Mouse (Mus musculus): ENCODE measurements around the gene Hspa12a.
"Not testable (repeated sequence)": the region's sequence is repeated elsewhere in the genome, so short reads cannot be mapped to it uniquely, and the experiment has no call there.

The Hspa12a gene

DNA sequence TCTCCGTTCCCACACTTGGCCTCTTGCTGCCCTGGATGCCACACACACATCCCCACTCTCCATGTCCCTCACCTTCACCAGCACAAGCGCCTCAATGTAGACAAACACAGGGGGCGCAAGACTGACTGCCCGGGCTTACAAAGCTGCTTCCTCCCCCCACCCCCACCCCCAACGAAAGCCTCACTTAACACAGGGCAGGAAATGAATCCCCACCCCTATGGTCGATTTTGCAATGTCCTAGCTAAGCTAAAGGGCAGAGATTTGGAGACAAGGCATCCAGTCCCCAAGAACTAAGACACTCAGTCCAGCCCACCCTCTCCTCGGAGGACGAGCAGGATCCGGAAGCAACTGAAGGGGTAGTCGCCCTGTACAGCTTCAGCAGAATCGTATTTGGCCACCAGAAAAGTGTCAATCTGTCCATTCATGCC, 32.5 kb downstream of the Hspa12a start:
- DNase-seq (ENCODE audit: low spot score) = no peak

- DNase-seq (ENCODE audit: low spot score) = no peak
Measured at GRCm38 (mm10) chr19:58908018-58908417, 35.4 kb downstream of the Hspa12a start.

- no peak for DNase-seq (ENCODE audit: low spot score)
Measured at GRCm38 (mm10) chr19:58906685-58907084, 36.8 kb downstream of the Hspa12a start.

DNA sequence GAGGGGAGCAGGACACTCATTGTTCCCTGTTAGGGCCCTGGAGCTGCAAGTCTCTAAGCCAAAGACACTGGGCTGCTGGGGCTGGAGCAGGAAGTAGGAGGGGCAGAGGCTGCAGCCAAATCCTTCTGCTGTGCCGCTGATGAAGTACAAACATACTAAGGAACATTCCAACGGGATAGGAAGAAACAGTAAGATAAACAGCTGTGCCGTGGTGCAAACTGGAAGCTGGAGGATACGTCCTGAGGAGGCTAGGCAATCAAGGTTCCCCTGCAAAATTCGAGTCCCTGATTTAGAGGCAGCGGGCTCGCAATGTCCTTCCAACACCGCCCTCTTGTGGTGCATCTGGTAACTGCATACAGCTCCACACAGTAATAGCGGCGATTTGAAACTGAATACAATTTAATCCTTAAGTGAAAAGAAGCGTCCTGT, 39.5 kb downstream of the Hspa12a start:
- peak; percentile 88 for DNase-seq (ENCODE audit: low spot score)

DNA sequence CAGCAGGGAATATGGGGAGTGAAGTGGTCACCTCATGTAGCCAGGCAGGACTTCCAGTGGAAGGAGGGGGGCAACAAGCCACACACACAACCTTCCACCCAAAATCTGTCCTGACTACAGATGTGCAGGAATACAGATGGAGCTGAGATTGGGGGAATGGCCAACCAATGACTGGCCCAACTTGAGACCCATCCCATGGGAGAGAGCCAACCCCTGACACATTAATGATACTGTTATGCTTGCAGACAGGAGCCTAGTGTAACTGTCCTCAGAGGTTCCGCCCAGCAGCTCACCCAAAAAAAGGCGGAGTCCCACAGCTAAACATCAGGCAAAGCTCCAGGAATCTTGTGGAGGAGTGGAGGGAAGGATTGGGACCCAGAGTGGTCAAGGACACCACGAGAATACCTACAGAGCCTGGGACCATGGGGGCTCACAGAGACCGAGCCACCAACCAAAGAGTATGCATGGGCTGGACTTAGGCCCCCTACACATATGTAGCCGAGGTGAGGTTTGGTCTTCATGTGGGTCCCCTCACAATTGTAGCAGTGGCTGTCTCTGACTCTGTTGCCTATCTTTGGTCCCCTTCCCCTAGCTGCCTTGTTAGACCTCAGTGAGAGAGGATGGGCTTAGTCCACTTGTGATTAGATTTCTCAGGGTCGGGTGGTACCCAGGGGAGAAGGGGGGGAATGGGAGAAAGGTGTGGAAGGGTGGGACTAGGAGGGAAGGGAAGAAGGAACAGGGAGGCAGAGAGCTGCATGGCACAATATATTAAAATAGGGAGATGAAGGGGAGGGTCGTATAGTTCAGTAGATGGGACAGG, 40.2 kb downstream of the Hspa12a start:
- DNase-seq (ENCODE audit: low spot score) = no peak

DNA sequence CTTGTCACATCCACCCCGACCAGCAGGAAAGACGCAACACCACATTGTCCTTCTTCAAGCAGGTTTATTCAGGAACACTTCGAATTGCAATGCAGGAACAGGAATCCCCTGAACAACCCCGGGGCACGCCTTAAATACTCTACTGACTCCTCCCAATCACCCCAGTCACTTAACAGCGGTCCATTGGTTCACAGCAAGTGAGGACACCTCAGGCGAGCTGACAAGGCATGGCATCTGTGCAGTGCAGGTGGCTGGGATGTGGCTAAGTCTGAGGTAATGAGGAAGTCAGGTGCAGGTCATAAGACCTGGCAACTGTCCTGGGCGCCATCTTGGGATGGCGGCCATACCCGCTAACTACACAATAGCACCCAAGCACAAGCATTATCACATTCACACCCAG, 43.0 kb downstream of the Hspa12a start:
- not testable (repeated sequence) for DNase-seq (ENCODE audit: low spot score)

DNA sequence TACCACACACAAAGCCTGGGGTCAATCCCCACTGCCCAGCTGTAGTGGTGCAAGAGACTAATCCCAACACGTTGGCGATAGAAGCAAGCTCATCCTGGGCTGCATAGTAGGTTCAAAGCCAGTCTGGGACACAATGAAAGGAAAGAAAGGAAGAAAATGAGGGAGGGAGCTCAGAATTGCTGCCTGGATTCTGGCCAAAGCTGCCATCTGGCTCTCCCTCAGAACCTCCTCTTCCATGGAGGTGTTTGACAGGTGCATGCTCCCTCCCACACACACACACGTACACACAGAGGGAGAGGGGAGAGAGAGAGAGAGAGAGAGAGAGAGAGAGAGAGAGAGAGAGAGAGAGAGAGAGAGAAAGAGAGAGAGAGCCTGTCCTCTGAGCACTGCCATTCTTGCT, 47.2 kb downstream of the Hspa12a start:
- no peak for DNase-seq (ENCODE audit: low spot score)

- no peak for DNase-seq (ENCODE audit: low spot score)
Measured at GRCm38 (mm10) chr19:58889306-58890038, 54.0 kb downstream of the Hspa12a start.

- DNase-seq (ENCODE audit: low spot score) = no peak
Measured at GRCm38 (mm10) chr19:58886467-58886866, 57.0 kb downstream of the Hspa12a start.

DNA sequence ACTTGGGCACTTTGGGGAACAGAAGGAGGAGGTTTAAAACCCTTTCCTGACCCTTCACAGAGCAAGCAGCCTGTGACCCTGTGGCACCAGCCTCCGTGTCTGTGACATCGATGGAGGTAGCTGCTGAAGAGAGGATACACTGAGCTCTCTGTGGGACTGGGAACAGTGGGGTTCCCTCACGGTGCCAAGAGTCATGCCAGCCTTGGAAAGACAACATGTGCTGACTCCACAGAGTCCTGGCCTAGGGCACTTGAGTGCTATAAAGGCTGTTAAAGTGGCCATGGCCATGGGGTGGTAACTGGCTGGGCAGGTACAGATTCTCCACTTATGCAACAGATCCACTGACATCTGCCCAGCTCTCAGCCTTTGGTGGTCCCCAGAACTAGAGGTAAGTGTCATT, 60.0 kb downstream of the Hspa12a start:
- DNase-seq (ENCODE audit: low spot score) = no peak

- no peak for DNase-seq (ENCODE audit: low spot score)
Measured at GRCm38 (mm10) chr19:58882336-58882735, 61.1 kb downstream of the Hspa12a start.

DNA sequence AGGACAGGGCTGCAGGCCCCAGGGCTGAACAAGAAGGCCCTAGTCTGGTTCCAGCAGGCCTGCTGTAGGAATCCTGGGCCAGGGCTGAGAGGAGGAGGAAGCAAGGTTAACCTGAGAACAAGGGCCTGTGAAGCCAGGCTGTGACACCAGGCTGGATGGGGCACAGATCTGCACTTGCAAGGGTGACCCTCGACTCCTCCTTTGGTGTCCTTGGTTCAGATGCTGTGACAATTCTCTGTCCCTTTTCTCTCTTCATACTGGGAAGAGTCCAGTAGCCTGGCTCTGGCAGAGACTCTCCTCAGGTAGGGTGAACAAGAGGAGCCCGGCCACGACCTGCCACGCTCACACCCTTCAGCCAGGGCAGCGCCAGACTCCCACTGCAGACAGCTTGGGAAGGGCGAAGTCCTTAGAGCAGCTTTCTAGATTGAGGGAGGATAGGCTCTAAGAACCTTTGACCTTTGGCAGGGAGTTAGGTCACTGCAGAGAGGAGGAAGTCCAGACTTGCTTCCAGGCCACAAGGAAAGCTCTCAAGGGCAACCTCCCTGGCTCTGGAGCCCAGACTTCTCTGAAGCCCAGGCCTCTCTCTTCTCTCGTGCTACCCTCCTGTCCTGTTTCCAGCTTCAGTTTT, 64.0 kb downstream of the Hspa12a start:
- no peak for DNase-seq (ENCODE audit: low spot score)

DNA sequence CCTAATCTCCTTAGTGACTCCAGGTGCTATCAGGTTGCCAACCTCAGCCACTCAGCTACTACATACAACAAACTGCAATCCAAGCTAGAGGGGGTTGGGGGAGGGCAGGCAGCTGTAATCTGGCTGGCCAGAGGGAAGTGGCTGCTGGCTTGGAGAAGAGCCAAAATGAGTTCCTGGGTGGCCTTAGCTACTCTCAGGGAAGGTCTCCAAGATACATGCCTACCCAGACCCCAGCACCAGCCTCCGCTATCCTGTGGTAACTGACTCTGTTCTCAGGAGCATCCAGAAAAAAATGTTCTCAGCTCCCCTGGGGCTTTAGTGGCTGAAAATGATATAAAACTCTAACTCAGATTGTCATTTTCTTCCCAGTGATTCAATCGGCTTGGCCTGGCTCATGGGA, 64.9 kb downstream of the Hspa12a start:
- no peak for DNase-seq (ENCODE audit: low spot score)

DNA sequence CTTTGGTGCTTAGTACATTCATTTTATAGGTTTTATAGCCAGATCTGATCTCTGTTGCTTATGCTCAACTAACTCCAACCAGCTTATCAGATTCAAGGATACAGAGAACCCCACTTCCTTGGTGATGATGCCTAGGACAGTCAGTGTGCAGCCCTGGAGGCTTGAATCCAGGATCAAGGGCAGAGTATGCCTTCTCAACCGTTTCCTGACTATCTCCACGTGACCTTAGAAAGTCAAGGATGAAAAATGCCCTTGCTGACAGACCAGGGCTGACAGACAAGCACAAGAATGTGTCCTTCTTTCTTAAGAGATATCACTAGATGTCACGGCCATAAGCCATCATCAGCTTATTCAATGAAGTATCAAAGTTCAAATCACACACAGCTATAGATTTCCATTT, 69.9 kb downstream of the Hspa12a start:
- DNase-seq (ENCODE audit: low spot score) = no peak

DNA sequence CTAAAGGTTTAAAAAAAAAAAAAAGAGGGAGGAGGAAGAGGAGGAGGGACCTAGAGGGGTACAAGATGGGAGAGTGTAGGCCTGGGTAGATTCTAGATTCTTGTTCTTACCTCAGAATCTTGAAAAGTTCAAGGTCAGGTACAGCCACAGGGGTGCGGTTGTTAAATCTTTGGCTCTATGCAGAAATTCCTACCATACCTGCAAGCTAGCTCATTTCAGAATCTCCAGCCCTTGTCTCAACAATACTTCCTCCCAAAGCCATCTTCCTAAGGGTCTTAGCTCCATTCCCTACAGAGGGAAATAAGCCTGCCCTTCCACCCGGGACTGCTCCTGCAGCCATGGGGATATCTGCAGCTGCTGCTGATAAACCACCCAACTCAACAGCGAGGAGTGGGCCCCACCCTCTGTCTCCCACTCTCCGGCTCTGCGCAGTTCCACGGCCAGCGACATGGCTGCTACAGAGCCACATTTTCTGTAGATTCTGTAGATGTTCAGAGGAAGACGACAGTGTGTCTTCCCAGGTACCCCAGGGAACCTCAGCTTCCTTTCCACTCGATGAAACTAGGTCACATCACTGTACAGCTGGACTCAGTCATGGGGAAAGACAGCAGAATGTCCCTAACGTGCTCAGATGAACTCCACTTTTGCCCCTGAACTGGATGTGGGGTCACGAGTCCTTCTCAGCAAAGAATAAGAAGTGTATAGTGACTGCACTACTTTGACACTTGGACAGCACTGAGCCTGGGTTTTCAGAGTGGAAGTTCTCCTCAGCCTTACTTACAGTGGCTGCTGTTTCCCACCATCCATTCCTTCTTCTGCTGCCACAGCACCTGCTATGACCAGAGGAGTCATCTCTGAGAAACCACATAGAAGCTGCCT, 70.8 kb downstream of the Hspa12a start:
- no peak for DNase-seq (ENCODE audit: low spot score)

DNA sequence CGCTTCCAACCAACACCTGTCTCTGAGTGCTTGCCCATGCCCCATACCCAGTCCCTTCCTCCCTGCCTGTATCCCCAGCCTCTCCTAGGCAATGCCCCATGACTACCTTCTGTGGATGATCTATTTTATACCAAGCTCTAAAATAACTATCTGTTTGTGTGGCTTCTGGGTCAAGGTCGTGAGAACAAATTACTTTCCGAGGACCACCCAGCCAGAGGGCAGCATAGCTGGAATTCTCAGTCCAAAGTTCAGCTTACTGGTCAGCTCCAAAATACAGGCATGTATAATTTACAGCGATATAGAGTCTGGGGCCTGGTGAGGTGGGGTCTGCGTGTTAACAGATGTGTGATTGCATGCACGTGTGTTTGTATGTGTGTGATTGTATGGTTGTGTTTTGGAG, 71.6 kb downstream of the Hspa12a start:
- no peak for DNase-seq (ENCODE audit: low spot score)

DNA sequence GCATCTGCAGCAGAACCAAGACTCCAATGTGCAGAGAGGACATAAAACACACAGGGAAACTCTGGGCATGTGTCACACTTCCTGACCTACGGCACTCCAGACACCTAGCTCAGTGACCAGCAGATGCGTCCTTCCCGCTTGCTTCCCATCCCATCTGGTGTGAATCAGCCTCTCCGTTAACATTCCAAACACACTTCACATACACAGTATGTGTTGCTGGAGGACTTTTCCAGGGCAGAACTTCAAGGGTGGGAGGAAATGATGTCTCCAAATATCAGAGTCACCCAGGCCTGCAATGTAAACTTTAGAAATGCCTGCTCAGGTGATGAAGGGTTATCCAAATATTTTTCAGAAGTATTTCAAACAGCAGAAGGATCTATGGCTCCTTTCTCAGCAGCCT, 76.8 kb downstream of the Hspa12a start:
- no peak for DNase-seq (ENCODE audit: low spot score)

- DNase-seq (ENCODE audit: low spot score) = no peak
Measured at GRCm38 (mm10) chr19:58865224-58865623, 78.2 kb downstream of the Hspa12a start.

- no peak for DNase-seq (ENCODE audit: low spot score)
Measured at GRCm38 (mm10) chr19:58864006-58864573, 79.4 kb downstream of the Hspa12a start.

GRCm38 (mm10) chr19:58861174-58861760, 82.2 kb downstream of the Hspa12a start:
- no peak for DNase-seq (ENCODE audit: low spot score)
